Mouse (Mus musculus): ENCODE results near the gene Iqgap1.

GRCm38 (mm10) chr7:80849710-80850109 is 23.9 kb upstream of the Iqgap1 start:
- TF ChIP-seq CTCF (IDR thresholded peaks at IDR 0.05; ENCODE audit: control insufficient read depth, insufficient read depth, low read length) (peak; percentile 84), POLR2A (IDR thresholded peaks at IDR 0.05; ENCODE audit: borderline replicate concordance, control insufficient read depth, low read depth, low read length) (no peak)

All from bone marrow, adult 2 months (tissue).